In genomic region chr4:101647196-101647905, GRCm38 (mm10) we compare ENCODE assay signal across 8 mouse cellular contexts. TPM values are rescaled to one million over a fixed set of nuclear protein-coding genes. Genes with fewer than 3 reads are reported as not detected.
A peak's percentile ranks its signal among the peaks of the same experiment; 100 is the strongest.
DNase-seq lines count a peak whose midpoint lies in the region; ATAC-seq lines count a peak whose summit lies in the region.

TSS of gene Leprot (plus strand) at chr4:101647718.

- H3K9me3 ChIP-seq in forebrain, embryonic 14.5 days (replicated peaks; ENCODE audit: control insufficient read depth, low read length): no peaks in the 10 kb centered on the region
- H3K9me3 ChIP-seq in neural tube, embryonic 15.5 days (replicated peaks): no peaks in the 10 kb centered on the region

- peak within 1 kb of the TSS; percentile 84 for H3K4me3 ChIP-seq in forebrain, embryonic 14.5 days (ENCODE audit: low read depth, low read length)
- peak within 1 kb of the TSS; percentile 92 for H3K4me3 ChIP-seq in neural tube, embryonic 15.5 days (replicated peaks)

- under 1% methylated on average over 39 of the region's 39 CpGs for WGBS in forebrain, embryonic 14.5 days
- whole genome bisulfite sequencing in neural tube, embryonic 15.5 days: under 1% methylated on average over 39 of the region's 39 CpGs

- H3K36me3 ChIP-seq in forebrain, embryonic 14.5 days (ENCODE audit: control insufficient read depth, insufficient read depth, low read length): no peaks in the 10 kb centered on the region
- H3K36me3 ChIP-seq in neural tube, embryonic 15.5 days: no peaks in the 10 kb centered on the region

- peaks cover 10% of the 10 kb centered on the region for H3K4me1 ChIP-seq in forebrain, embryonic 14.5 days (ENCODE audit: control insufficient read depth, insufficient read depth, low read length)
- H3K4me1 ChIP-seq in neural tube, embryonic 15.5 days: peaks cover 18% of the 10 kb centered on the region

- peak within 1 kb of the TSS; percentile 57 for H3K4me2 ChIP-seq in forebrain, embryonic 14.5 days (ENCODE audit: low read length)
- H3K4me2 ChIP-seq in neural tube, embryonic 15.5 days: peak within 1 kb of the TSS; percentile 63

- peak; percentile 98 for DNase-seq in ES-CJ7 (ENCODE audit: low read depth, low spot score)
- peak; percentile 98 for DNase-seq in cerebellum, adult 11 months
- DNase-seq in forebrain, embryonic 14.5 days (ENCODE audit: low spot score): peak; percentile 98
- DNase-seq in heart, postnatal 14 days: peak; percentile 99 to 100
- DNase-seq in layer of hippocampus, adult 11-12 months (ENCODE audit: low spot score): peak; percentile 100
- DNase-seq in lung, adult 18-20 months: peak; percentile 100
- DNase-seq in testis, postnatal 14 days (ENCODE audit: low spot score): peak; percentile 98

- H3K27me3 ChIP-seq in forebrain, embryonic 14.5 days (replicated peaks; ENCODE audit: control insufficient read depth, insufficient read depth, low read length): no peaks in the 10 kb centered on the region
- no peaks in the 10 kb centered on the region for H3K27me3 ChIP-seq in neural tube, embryonic 15.5 days (replicated peaks)

- H3K27ac ChIP-seq in forebrain, embryonic 14.5 days (ENCODE audit: low read depth, low read length): peak within 1 kb of the TSS; percentile 86
- peak within 1 kb of the TSS; percentile 97 for H3K27ac ChIP-seq in neural tube, embryonic 15.5 days (replicated peaks)

- intact Hi-C loops in heart, postnatal 14 days (cut with DNase I): loop anchor here (10.0 kb wide), 1 partner anchor 283 kb away; no protein-coding TSS in a partner anchor

- peak within 1 kb of the TSS; percentile 89 for H3K9ac ChIP-seq in forebrain, embryonic 14.5 days (ENCODE audit: low read length)
- H3K9ac ChIP-seq in neural tube, embryonic 15.5 days (replicated peaks): peak within 1 kb of the TSS; percentile 92

- ATAC-seq in forebrain, embryonic 14.5 days: peak; percentile 98
- ATAC-seq in neural tube, embryonic 15.5 days (ENCODE audit: low FRiP score): peak; percentile 97

RNA-seq across cellular contexts. Expression of gene Leprot, which starts in this region (rescaled TPM):
- polyA plus RNA-seq in forebrain, embryonic 14.5 days (2014; fragmentation: Nextera tagmentation; extraction: Ambion mirVana): 95.9 and 98.5 TPM in 2 replicates
- total RNA-seq in heart, postnatal 14 days (2021): 10 to 100 TPM; 31.5 to 33.1 TPM
- polyA plus RNA-seq in neural tube, embryonic 15.5 days (2015; fragmentation: Nextera tagmentation; extraction: Ambion mirVana): 75.6 and 77.5 TPM in 2 replicates

Comparison
In these comparisons a context has a peak if more than half of its experiments do, and no peak if none do; other contexts are left out.
1. Peak in every context shown above with its lines: DNase-seq, ATAC-seq, H3K4me3 ChIP-seq and H3K27ac ChIP-seq.